Mouse (Mus musculus) gastrocnemius, adult 8-10 months (tissue): Measurements from ENCODE around the gene Ap2s1. TPM values are rescaled to one million over a fixed set of nuclear protein-coding genes. Genes with fewer than 3 reads are reported as not detected.

Experiments
- DNase-seq, 2 experiments: peaks; one replicate each; pipeline ENCODE4 v3.0.0; 2022; ENCODE audit warnings: low spot score in 2 of 2
- total RNA-seq, 4 experiments: library from RNA; stranded (reverse); gene quantifications; 2 replicates each; pipeline ENCODE4 v1.2.4; 2022

Ap2s1 gene
- total RNA-seq, 4 experiments from 2014 or later, result 37.0 to 54.4 (median 47.1) TPM

DNA sequence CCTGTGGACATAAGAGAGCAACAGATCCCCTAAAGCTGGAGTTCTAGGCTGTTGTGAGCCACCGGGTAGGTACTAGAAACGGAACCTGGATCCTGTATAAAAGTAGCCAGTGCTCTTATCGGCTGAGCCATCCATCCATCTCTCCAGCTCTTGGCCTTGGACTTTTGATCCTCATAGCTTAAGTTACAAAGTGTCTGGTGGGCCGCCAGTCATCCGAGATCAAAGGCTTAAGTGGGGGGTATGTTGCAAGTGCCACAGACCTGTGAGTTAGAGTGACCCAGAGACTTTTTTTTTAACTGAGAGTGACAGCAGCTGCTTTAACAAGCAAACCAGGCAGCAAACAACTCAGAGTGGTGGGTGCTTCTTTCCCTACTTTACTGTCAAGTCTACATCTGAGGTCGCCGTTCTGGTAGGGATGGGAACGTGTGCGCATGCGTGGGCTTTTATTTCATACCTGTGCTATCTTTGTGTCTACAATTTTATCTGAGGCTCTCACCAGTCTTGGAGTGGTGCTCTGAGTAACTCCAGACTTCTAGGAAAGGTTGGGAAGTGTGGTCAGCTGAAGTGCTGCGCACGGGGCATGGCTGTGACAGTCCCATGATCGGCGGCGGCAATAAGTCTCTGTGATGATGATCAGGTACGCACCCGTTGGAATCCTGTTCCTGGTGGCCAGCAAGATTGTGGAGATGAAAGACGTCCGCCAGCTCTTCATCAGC is 55.0 kb downstream of the Ap2s1 start:
- DNase-seq, result no peak

GRCm38 (mm10) chr7:16794886-16795285 is 56.7 kb downstream of the Ap2s1 start:
- DNase-seq, result no peak

Other genes starting within 250 kb of the Ap2s1 start
- 10 to 100 TPM; 18.1 to 27.8 (median 23.0) TPM for gene Arhgap35, start 123.4 kb upstream of the Ap2s1 start, total RNA-seq
- not detected for gene Ceacam15, start 62.7 kb upstream of the Ap2s1 start, total RNA-seq
- not detected for gene Ceacam9, start 16.5 kb upstream of the Ap2s1 start, total RNA-seq
- gene Slc1a5, start 42.9 kb downstream of the Ap2s1 start, total RNA-seq, result 10 to 100 TPM in 3 of 4 experiments, 1 to 10 TPM in 1; 8.7 to 30.2 (median 14.9) TPM
- 10 to 100 TPM; 11.0 to 15.6 (median 14.0) TPM for gene Strn4, start 77.5 kb downstream of the Ap2s1 start, total RNA-seq
- gene Fkrp, start 78.3 kb downstream of the Ap2s1 start, total RNA-seq, result 10 to 100 TPM; 55.5 to 67.9 (median 62.9) TPM
- gene Prkd2, start 104.5 kb downstream of the Ap2s1 start, total RNA-seq, result 1 to 10 TPM; 2.5 to 4.1 (median 3.4) TPM
- gene Dact3, start 136.9 kb downstream of the Ap2s1 start, total RNA-seq, result 1 to 10 TPM in 2 of 4 experiments, under 1 TPM in 2; 0.87 to 1.4 (median 1.1) TPM
- under 1 TPM in 1 of 4 experiments, not detected in 3; 0.36 TPM for gene Gng8, start 153.4 kb downstream of the Ap2s1 start, total RNA-seq
- under 1 TPM; 0.62 to 0.97 (median 0.93) TPM for gene Ptgir, start 168.1 kb downstream of the Ap2s1 start, total RNA-seq
- 100 to 1,000 TPM; 386 to 534 (median 424) TPM for gene Calm3, start 185.7 kb downstream of the Ap2s1 start, total RNA-seq
- gene Pnmal2, start 206.3 kb downstream of the Ap2s1 start, total RNA-seq, result under 1 TPM; 0.24 to 0.76 (median 0.41) TPM
- under 1 TPM in 1 of 4 experiments, not detected in 3; 0.07 TPM for gene Pnmal1, start 221.3 kb downstream of the Ap2s1 start, total RNA-seq
- gene Gm42372, start 244.7 kb downstream of the Ap2s1 start, total RNA-seq, result not detected